Mouse (Mus musculus) adrenal gland, postnatal 25 days (tissue): ENCODE data around the gene AC109138.7. TPM values are rescaled to one million over a fixed set of nuclear protein-coding genes. Genes with fewer than 3 reads are reported as not detected.
"Not testable (repeated sequence)": the region's sequence is repeated elsewhere in the genome, so short reads cannot be mapped to it uniquely, and the experiment has no call there.

ENCODE experiments used
- DNase-seq: peaks from one replicate; pipeline ENCODE4 v3.0.0; 2021; ENCODE audit warnings: mixed read lengths
- total RNA-seq: library from RNA; stranded (reverse); gene quantifications from 2 replicates; pipeline ENCODE4 v1.2.3, GENCODE M21; 2021

Gene AC109138.7
- total RNA-seq, 1 experiment from 2014 or later, result not detected

DNA sequence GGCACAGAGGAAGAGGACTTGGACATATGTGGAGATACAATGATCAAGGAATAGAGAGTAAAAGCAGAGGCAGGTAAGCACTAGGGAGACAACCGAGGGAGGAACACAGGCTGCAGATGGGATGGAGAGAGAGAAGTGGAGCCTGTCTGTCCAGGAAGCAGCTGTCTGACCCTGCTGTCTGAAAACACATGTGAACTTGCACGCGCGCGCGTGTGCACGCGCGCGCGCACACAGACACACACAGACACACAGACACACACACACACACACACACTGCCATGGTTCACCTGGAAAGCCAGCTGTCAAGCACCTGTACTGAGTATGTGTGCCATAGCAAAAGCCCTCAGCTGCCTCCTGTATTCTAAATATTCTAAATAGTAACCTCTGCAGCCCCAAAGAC lies 4.1 kb downstream of the AC109138.7 start:
- DNase-seq, result no peak

GRCm38 (mm10) chr19:4218784-4219183 lies 4.6 kb downstream of the AC109138.7 start:
- DNase-seq, result no peak

DNA sequence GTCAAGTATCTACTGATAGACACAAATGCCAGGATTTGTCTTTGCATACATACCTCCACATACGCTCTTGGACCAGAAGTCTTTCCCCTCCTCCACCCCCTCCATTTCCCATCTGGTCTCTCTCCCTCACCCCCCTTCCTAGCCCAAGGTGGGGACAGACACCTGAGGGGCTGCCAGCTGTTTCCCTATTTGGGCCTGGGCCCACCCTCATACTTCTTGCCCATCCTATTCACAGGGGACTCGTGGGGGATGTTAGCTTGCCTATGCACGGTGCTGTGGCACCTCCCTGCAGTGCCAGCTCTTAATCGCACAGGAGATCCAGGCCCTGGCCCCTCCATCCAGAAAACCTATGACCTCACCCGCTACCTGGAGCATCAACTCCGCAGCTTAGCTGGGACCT lies 5.8 kb downstream of the AC109138.7 start:
- DNase-seq, result no peak

DNA sequence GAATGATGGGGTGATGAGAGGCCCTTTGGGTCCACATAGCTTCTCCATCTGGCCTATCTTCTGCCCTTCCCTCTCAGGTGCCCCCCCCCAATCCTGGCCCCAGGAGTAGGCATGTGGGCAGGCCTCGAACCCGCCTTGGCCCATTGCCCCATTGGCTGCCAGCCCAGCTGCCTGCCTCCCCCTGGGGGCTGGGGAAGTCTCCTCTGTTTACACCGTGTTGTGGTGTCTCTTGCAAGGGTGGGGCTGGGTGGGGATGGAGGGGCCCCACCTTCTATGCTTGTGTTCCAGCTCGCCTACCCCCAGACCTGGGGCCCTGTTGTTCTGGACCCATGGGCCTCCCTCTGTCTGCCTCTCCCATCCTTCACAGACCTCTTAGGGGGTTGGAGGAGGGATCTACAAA lies 6.3 kb downstream of the AC109138.7 start:
- DNase-seq, result no peak

DNA sequence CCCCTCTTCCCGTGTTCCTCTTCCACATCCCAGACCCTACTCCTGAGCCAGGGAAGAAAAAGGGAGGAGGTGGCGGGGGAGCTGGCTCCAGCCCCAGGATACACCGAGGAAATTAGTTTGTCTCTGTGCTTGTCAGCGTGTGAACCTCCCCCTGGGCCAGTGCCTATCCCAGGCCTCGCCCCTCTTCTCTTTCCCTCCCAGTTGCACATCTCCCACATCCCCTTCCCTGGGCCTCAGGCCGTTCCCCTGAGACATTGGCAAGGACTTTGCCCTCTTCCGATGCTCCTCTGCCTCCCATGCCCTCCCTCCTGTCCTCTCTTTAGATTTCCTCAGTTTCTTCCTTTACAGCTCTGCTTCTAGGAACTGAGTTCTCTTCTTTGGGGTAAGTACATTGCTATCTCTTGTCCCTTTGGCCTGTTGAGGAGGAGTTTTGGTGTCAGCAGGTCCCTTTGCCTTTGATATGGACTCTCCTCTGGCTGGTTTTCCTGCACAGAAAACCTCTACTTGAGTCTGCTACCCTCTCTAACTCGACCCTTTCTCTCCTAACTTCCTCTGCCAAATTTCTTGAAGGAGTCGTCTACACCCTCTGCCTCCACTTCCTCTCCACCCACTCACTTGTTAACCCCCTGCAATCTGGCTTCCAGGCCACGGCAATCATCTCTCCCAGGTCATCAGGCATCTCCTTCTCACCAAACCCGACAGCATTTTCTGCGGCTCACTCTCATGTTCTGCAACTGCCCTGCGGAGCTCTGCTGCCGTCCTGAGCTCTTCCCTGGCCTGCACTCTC lies 7.0 kb downstream of the AC109138.7 start:
- no peak for DNase-seq

DNA sequence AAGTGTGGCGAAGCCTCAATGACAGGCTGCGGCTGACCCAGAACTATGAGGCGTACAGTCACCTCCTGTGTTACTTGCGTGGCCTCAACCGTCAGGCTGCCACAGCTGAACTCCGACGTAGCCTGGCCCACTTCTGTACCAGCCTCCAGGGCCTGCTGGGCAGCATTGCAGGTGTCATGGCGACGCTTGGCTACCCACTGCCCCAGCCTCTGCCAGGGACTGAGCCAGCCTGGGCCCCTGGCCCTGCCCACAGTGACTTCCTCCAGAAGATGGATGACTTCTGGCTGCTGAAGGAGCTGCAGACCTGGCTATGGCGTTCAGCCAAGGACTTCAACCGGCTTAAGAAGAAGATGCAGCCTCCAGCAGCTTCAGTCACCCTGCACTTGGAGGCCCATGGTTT lies 8.0 kb downstream of the AC109138.7 start:
- peak; percentile 54 for DNase-seq

- no peak for DNase-seq
These were observed 12.6 kb downstream of the AC109138.7 start for GRCm38 (mm10) chr19:4226779-4227178.

GRCm38 (mm10) chr19:4227446-4227845 lies 13.3 kb downstream of the AC109138.7 start:
- DNase-seq, result no peak

GRCm38 (mm10) chr19:4227894-4228678 lies 13.9 kb downstream of the AC109138.7 start:
- DNase-seq, result peak; percentile 56

- no peak for DNase-seq
These were observed 14.7 kb downstream of the AC109138.7 start for GRCm38 (mm10) chr19:4228891-4229290.

GRCm38 (mm10) chr19:4229451-4230076 lies 15.4 kb downstream of the AC109138.7 start:
- no peak for DNase-seq

DNA sequence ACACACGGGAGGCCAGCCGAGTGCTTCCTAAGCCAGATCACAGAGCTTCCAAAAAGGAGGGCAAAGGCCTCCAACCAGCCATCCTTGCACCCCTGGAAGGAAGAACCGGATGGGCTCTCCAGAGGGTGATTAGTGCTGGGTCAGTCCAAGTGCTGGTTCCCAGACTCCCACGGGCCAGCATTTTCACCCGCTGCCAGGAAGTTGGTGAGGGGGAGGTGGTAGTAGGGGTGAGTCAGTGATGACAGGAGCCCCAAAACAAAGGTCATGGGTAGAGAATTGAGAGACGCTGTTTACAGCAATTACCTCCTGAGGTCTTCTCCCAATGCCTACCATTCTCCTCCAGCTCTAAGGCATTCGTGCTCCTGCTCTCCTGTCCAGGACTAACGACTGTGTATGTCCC lies 16.3 kb downstream of the AC109138.7 start:
- peak; percentile 64 for DNase-seq

GRCm38 (mm10) chr19:4231253-4232185 lies 17.4 kb downstream of the AC109138.7 start, which contains the start of gene Pold4:
TSS of gene Pold4 (plus strand) at chr19:4231899.
- DNase-seq, result peak; percentile 97

DNA sequence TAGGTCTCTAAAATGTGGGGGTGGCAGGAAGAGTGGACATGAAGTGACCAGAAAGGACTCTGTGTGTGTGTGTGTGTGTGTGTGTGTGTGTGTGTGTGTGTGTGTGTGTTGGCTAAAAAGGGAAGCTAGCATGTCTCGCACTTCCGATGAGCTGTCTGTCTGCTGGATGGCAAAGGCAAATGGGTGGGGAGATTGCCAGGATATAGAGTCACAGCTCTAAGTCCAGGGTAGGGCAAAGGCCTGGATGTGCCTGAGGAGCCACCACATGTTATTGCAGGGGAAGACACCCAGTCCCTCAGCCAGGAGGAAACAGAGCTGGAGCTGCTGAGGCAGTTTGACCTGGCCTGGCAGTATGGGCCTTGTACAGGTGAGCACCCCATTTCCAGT lies 18.0 kb downstream of the AC109138.7 start:
- DNase-seq, result no peak

DNA sequence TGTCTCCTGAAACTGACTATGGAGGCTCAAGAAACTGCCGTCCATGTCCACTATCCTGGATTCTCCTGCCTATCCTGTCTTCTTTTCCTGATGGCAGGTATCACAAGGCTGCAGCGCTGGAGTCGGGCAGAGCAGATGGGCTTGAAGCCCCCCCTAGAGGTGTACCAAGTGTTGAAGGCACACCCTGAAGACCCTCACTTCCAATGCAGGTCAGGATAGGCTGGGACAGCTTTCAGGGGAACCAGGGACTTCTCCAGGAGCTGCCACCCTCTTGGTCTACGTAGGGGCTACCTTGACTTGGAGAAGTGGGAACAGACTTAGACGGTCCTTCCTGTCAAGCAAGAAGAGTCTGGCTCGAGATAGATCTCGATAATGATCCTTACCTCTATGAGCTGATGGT lies 18.5 kb downstream of the AC109138.7 start:
- DNase-seq, result no peak

DNA sequence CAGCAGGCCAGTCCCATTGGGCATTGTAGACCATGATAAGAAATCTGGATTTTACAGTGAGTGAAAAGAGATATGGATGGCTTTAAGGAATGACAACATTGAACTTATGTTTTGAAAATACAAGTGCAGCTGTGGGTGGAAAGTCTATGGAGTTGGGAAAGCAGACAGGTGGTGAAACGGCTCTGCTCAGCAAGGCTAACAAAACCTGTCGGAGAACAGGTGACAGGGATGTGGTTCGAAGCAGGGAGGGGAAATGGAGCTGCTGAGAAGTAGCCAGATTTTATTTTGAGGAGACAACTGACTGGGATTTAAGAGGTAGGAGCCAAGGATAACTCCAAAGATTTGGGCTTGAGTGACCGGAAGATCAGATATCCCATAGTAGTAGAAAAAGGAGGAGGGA lies 20.4 kb downstream of the AC109138.7 start:
- DNase-seq, result no peak

DNA sequence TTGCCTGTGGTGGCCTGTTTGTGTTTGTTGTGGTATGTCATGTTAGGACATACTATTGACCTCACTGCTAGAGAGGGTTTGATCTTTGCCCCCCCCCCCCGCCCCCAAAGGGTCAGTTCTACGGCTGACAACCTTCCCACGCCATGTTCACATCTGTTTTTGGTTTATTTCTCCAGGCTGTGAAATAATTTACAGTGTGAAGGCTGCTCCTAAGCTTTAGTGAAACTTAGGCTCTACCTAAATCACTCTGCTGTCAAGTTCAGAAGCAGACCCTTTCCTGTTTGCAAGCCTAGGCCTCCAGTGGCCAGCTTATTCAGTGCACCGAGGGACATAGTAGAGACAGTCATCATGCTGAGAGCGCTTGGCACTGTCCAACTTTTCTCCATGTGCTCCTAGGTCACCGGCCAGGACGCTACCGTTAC lies 26.1 kb downstream of the AC109138.7 start:
- DNase-seq, result no peak

- no peak for DNase-seq
These were observed 28.3 kb downstream of the AC109138.7 start for GRCm38 (mm10) chr19:4242416-4242815.

DNA sequence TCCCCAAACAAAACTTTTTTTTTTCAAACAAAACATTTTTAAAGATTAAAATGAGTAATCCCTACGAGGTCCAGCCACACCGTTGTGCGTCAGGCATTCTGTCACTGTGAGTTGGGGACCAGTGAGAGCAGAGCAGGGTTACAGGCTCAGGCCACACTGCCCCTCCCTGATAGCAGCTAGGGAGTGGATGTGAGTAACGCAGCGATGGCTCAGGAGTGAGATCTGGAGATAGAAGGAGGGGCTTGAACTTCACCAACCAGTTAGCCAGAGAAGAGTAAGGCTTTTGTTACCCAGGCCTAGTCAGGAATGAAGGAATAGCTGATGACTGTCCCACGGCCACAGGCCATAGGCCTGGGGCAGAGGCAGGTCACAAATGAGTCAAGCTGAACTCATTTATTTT lies 30.6 kb downstream of the AC109138.7 start:
- no peak for DNase-seq

GRCm38 (mm10) chr19:4247010-4247409 lies 32.9 kb downstream of the AC109138.7 start:
- no peak for DNase-seq

DNA sequence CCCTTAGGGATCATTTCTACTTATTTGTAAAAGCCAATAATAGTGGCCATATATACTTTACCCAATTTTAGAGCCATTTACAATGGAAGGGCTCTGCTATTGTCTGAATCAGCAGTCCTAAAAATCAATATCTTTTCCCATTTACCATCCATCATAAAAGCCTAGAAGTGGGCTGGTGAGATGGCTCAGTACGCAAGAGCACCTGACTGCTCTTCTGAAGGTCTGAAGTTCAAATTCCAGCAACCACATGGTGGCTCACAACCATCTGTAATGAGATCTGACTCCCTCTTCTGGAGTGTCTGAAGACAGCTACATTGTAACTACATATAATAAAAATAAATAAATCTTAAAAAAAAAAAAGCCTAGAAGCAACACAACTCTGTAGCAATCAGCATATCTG lies 34.5 kb downstream of the AC109138.7 start:
- not testable (repeated sequence) for DNase-seq

- no peak for DNase-seq
These were observed 40.1 kb downstream of the AC109138.7 start for GRCm38 (mm10) chr19:4254230-4254629.
